ENCODE assay signal across 10 mouse cellular contexts in genomic region chr19:53423341-53423753, GRCm38 (mm10). TPM values are rescaled to one million over a fixed set of nuclear protein-coding genes. Genes with fewer than 3 reads are reported as not detected.
DNase-seq lines count a peak whose midpoint lies in the region; ATAC-seq lines count a peak whose summit lies in the region.
"Had no signal": no experiment of that assay in that cellular context is flagged by ENCODE, and none has a peak within 500 bp of the region (broad histone marks: within the 10 kb centered on the region; RNA-seq: fewer than 3 reads in every experiment).

No protein-coding gene starts in this region.

- peak; percentile 37 to 41 for DNase-seq in lung, adult 18-20 months
- DNase-seq in lung, postnatal 10 days = no peak
- DNase-seq in thymus, postnatal 4 days = peak; percentile 93
- DNase-seq in midbrain, embryonic 10.5 days (ENCODE audit: low spot score) = no peak
- no peak for DNase-seq in gastrocnemius, postnatal 36 days
- DNase-seq in forebrain, embryonic 11.5 days (ENCODE audit: low spot score) = no peak

- 17% methylated on average over 18 of the region's 19 CpGs for WGBS in midbrain, embryonic 10.5 days
- 33% methylated on average over 19 of the region's 19 CpGs for WGBS in forebrain, embryonic 11.5 days

- H3K4me1 ChIP-seq in megakaryocyte, embryonic 14.5 days = peaks cover 47% of the 10 kb centered on the region
- H3K4me1 ChIP-seq in midbrain, embryonic 10.5 days = peaks cover 32% of the 10 kb centered on the region
- H3K4me1 ChIP-seq in forebrain, embryonic 11.5 days (replicated peaks; ENCODE audit: control insufficient read depth, insufficient read depth, low read length) = no peaks in the 10 kb centered on the region; the same call in 1 of the 2 replicates

- intact Hi-C loops in gastrocnemius, postnatal 36 days (cut with DNase I) = no loop called here

- H3K9ac ChIP-seq in forebrain, embryonic 11.5 days (ENCODE audit: low read length) = no peak overlapping the region

- peak overlapping the region; percentile 78 for H3K4me3 ChIP-seq in megakaryocyte, embryonic 14.5 days (replicated peaks)
- H3K4me3 ChIP-seq in midbrain, embryonic 10.5 days = no peak overlapping the region
- no peak overlapping the region for H3K4me3 ChIP-seq in forebrain, embryonic 11.5 days (ENCODE audit: low read depth, low read length)
- H3K4me3 ChIP-seq: erythroblast, embryonic 14.5 days had no signal

- no peaks in the 10 kb centered on the region for H3K36me3 ChIP-seq in megakaryocyte, embryonic 14.5 days (replicated peaks; ENCODE audit: low read length)
- no peaks in the 10 kb centered on the region for H3K36me3 ChIP-seq in midbrain, embryonic 10.5 days
- no peaks in the 10 kb centered on the region for H3K36me3 ChIP-seq in forebrain, embryonic 11.5 days (ENCODE audit: control insufficient read depth, insufficient read depth, low read length)

- no peak overlapping the region for H3K27ac ChIP-seq in midbrain, embryonic 10.5 days (replicated peaks)
- H3K27ac ChIP-seq in forebrain, embryonic 11.5 days (ENCODE audit: low read depth, low read length) = no peak overlapping the region

- peak; percentile 30 for ATAC-seq in inflammation-experienced regulatory T-cells, adult 6 months
- no peak for ATAC-seq in forebrain, embryonic 11.5 days (replicated peaks; ENCODE audit: low FRiP score)

- no peak overlapping the region for H3K4me2 ChIP-seq in forebrain, embryonic 11.5 days (ENCODE audit: low read depth, low read length, severe bottlenecking)

- H3K27me3 ChIP-seq in megakaryocyte, embryonic 14.5 days (replicated peaks) = peaks cover 63% of the 10 kb centered on the region
- H3K27me3 ChIP-seq in midbrain, embryonic 10.5 days (ENCODE audit: low read depth, poor library complexity, severe bottlenecking) = peaks cover 24% of the 10 kb centered on the region
- no peaks in the 10 kb centered on the region; the same call in 1 of the 2 replicates for H3K27me3 ChIP-seq in forebrain, embryonic 11.5 days (ENCODE audit: control insufficient read depth, insufficient read depth, low read length)

- H3K9me3 ChIP-seq in megakaryocyte, embryonic 14.5 days = no peaks in the 10 kb centered on the region
- H3K9me3 ChIP-seq in midbrain, embryonic 10.5 days (replicated peaks) = no peaks in the 10 kb centered on the region
- H3K9me3 ChIP-seq in forebrain, embryonic 11.5 days (ENCODE audit: control insufficient read depth, low read length) = no peaks in the 10 kb centered on the region

RNA-seq across cellular contexts. Expression of gene Smndc1, which starts 33.0 kb away (rescaled TPM):
- 10 to 100 TPM; 30.1 to 38.6 (median 34.9) TPM for polyA plus RNA-seq in inflammation-experienced regulatory T-cells, adult 6 months (2017; shearing (Covaris generic))
- polyA plus RNA-seq in megakaryocyte, embryonic 14.5 days (2012; ENCODE audit: insufficient read depth, low replicate concordance) = 76.8 and 104 TPM in 2 replicates
- polyA plus RNA-seq in midbrain, embryonic 10.5 days (2016; fragmentation: Nextera tagmentation; extraction: Ambion mirVana) = 44.4 and 45.0 TPM in 2 replicates
- 10 to 100 TPM; 20.9 to 25.2 TPM for total RNA-seq in gastrocnemius, postnatal 36 days (2021)
- polyA plus RNA-seq in forebrain, embryonic 11.5 days (2014; fragmentation: Nextera tagmentation; extraction: Ambion mirVana) = 53.6 and 57.6 TPM in 2 replicates

RNA-seq across cellular contexts. Expression of gene Gm10197, which starts 51.8 kb away (rescaled TPM):
- polyA plus RNA-seq in inflammation-experienced regulatory T-cells, adult 6 months (2017; shearing (Covaris generic)) = not detected
- polyA plus RNA-seq in megakaryocyte, embryonic 14.5 days (2012; ENCODE audit: insufficient read depth, low replicate concordance) = not detected in 2 replicates
- polyA plus RNA-seq in midbrain, embryonic 10.5 days (2016; fragmentation: Nextera tagmentation; extraction: Ambion mirVana) = 2.1 and 4.3 TPM in 2 replicates
- not detected for total RNA-seq in gastrocnemius, postnatal 36 days (2021)
- polyA plus RNA-seq in forebrain, embryonic 11.5 days (2014; fragmentation: Nextera tagmentation; extraction: Ambion mirVana) = not detected in 2 replicates
- total RNA-seq: layer of hippocampus, postnatal 14 days had no signal
- polyA plus RNA-seq: erythroblast, embryonic 14.5 days had no signal

Comparison
In these comparisons a context has a peak if more than half of its experiments do, and no peak if none do; other contexts are left out.
1. DNase-seq: peak in lung, adult 18-20 months (2 of 2) and thymus, postnatal 4 days (single experiment); none in lung, postnatal 10 days (single experiment), midbrain, embryonic 10.5 days (single experiment), gastrocnemius, postnatal 36 days (0 of 2) and forebrain, embryonic 11.5 days (single experiment).